Mouse (Mus musculus): Measurements from ENCODE around the gene Paqr4.
A peak's percentile ranks its signal among the peaks of the same experiment; 100 is the strongest.

The Paqr4 gene

DNA sequence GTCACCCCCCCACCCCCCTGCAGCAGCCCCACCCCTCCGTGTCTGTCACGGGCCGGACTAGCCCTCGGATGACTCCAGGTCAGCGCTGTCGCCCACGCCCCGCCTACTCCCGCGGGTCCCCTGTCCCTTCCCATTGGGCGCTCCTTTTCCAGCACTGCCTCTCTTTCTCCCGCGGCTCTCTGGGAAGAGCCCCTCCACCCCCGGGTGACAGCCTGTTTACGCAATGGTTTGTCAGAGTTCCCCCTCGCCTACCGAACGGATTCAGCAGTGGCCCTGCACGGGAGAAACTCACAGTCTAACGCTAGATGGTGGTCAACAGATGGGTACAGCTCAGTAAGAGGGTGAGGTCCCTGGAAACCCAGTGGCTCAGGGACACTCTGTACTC is 13.9 kb downstream of the Paqr4 start:
- DNase-seq (ENCODE audit: low read depth, low spot score) = peak; percentile 43

DNA sequence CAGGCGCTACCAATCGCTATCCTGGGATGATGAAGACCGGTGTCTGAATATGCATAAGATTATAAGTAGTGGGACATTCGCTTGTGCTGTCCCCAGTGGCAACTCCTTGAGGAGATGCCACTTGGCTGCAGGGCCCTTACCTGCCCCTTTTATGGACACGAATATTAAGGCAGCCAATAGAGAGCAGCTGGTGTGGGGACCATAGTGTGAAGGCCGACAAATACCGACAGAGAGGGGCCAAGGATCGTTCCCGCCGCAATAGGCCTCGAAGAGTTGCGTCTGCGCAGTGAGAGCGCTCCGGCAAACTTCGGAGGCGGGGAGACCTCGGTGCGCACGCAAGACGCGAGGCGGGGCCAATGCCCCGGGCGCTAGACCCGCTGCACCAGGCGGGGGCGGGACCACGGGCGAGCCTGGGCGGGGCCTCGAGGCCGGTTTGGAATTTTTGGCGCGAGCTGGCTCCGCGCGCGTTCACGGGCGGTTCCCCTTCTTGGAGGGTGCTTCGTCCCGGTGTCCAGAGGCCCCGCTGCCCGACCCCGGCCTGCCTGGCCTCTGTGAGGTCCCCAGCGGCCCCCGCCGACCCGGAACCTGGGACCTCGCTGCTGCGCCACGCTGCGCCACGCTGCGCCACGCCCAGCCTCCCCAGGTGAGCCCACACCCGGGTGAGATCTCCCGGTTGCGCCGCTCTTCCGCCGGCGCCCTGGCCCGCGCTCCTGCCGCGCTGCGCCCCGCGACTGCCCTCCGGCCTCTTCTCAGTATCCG is 14.5 kb downstream of the Paqr4 start, which contains the start of gene Pkmyt1:
Gene Pkmyt1, plus strand, starts transcription at position 338 of the 759 bp plus-strand sequence.
- peak; percentile 77 for DNase-seq (ENCODE audit: low read depth, low spot score)

DNA sequence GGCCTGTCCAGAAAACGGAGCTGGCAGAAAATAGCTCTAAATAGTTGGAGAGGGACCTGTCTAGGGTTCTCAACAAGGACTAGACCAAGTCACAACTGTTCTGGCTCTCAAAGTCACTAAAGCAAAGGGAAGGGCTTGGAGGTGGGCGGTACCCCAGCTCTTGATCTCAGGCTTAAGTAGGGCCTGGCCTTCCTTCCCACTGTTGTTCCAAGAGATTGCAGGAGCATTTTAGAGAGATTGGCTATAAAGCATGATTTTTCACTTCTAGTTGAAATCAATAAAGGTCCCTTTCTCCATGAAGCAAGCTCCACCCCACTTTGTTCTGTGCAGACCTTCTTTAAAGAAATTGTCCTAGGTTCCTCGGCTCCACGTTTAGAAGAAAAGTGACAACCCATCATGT is 15.2 kb downstream of the Paqr4 start:
- DNase-seq (ENCODE audit: low read depth, low spot score) = no peak

DNA sequence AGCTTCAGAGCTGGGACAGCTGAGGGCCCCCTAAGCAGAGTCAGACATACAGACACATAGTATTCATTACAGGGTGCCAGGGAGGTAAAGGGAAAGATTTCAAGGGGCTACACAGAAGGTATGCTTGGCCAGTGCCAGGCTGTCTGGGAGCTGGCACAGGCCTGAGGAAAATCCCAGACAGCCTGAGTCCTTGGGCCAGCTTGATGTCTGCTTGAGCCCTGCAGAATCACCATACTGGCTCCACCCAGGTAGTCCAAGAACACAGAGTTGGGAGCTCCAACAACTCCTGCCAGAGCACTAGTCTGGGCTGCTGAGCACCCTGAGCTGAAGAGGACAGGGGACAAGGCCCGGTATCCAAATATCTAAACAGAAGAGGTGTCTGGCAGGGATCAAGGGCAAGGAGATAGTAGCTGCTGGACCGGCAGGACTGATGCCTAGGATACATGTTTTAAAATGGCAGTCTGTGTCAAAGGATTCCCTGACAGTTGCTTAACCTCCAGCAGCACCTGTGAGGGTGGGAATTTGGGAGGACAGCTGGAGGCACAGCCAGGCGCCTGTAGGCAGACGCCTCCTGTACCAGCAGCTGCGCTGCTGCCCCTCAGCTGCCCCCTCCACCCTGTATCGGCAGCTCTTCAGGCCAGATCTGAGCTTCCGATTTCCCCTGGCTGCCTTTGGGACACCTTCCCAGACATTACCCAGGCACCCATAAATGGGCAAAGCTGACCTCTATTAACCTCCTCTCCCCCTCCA is 18.1 kb downstream of the Paqr4 start, which contains the start of gene 1520401A03Rik:
Gene 1520401A03Rik, minus strand, starts transcription at position 408 of the 750 bp plus-strand sequence.
- DNase-seq (ENCODE audit: low read depth, low spot score) = no peak

DNA sequence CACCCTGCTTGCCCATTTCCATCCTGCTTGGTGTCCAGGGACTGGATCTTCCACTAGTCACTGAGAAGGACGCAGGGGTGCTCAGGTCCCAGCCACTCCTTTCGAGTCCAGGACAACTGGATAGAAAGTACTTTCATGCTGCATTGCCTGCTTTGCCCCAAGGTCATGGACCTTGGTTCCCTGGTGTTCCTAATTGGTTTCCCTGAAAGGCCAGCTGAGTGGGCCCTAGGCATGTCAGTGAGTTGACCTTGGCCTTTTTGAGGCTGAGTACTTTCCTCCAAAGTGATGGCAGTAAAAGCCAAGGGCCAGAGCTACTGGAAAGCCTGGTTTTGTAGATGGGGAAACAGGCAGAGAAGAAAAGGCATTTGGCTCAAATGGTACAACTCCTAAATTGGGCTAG is 18.8 kb downstream of the Paqr4 start:
- no peak for DNase-seq (ENCODE audit: low read depth, low spot score)

DNA sequence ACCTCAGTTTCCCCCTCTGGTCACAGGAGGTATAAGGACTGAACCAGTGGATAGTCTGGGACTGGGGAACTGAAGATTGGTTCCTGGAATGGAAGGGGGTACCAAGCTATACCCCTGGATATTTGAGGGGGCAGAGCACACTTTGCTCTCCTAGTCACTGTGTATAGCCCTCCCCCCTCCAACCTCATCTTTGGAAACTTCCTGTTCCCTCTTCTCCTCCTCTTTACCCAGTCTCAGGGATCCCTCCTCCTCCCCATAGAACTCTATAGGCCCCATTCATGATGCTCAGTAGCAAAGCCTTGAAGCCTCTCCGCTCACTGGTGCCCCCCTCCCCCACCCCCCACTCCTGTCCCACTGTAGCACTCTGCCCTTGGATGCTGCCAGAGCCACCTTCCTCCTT is 21.2 kb downstream of the Paqr4 start:
- no peak for DNase-seq (ENCODE audit: low read depth, low spot score)

DNA sequence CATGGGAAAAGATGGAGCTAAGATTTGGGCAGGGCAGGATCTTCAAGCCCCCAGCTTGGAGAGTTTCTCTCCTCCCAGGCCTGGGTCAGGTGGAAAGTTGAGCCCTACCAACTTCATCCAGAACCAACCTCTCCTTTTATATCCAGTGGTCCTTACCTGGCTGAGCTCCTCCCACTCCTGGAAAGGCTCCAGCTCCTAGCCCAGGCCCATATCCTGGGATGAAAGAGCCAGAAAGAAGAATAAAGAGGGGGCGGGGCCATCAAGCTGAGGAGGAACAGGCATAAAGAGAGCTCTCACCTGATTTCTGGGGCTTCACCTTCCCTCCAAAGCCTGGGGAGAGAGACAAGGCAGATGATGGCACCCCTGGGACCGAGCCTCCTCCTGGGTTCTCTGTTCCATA is 23.7 kb downstream of the Paqr4 start:
- DNase-seq (ENCODE audit: low read depth, low spot score) = no peak

DNA sequence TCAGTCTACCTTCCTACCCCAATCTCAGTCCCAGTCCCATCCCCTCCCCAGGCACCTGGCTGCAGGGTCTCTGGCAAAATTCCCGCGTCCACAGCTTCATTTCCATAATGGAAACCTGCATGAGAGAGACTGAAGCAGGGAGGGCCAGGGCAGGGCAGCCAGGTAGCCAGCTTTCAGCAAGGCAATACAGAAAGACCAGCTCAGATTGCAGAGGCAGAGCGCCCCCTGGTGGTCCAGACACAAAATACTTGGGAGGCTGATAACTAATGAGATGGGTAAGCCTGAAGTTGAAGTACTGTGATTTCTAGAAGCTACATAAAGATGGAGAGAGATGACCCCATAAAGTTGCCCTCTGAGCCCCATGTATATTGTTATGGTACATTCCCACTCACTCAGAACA is 34.5 kb downstream of the Paqr4 start:
- DNase-seq (ENCODE audit: low read depth, low spot score) = no peak

DNA sequence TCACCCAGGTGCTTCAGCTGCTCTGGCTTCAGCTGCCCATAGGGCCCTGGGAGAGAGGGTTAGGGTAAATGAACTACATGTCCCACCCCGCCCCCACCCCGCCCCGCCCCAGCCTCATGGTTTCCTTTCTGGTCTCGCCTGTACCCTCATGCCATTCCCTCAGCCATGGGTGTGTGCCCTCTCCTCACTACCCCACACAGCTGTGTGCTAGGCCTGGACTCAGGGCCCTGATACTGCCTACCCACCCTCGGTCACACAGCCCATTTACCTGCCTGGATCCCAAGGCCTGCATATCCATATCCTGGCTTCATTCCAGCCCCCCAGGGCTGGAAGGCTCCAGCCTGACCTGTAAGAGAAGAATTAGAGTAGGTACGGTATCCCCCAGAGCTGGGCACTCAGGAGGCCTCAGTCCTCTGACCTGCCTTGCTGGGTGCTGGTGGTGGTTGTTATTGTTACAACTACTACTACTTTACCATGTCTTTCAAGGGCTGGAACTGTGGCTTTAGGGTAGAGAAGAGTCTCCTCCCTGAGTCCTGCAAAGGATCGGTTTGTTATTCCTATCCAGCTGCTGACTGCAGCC is 35.1 kb downstream of the Paqr4 start:
- no peak for DNase-seq (ENCODE audit: low read depth, low spot score)

DNA sequence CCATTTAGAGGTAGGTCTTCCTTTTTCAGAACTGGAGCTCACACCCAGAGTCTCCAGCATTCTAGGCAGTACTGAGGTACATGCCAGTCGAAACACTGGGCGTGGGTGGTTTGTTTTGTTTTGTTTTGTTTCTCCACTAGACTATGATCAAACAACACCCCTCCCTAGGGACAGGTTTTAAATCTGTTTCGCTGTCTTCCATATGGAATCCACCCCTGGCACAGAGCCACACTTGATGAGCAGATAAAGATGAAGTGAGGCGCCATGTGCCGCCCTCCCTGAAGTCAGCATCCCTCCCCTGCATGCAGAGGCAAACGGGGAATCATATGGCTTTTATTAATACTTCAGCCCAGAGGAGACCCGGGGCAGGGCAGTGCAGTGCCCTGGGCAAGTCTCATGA is 35.9 kb downstream of the Paqr4 start:
- peak; percentile 24 for DNase-seq (ENCODE audit: low read depth, low spot score)

DNA sequence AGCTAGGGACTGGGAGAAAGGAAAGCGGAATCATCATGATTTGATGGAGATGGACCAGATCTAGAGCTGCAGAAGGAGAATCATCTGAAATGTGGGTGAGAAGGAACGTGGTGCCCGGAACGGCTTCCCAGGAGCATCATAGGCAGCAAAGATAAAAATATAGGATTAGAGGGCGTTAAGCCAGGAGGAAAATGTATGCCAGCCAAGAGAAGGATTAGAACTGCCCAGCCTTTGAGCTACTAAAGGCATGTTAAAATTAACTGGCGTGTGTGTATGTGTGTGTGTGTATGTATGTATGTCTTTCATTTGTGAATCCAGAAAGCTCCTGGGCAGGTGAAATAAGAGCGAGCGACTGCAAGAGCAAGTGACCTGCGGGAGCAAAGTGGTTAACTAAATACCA is 37.4 kb downstream of the Paqr4 start:
- peak; percentile 16 for DNase-seq (ENCODE audit: low read depth, low spot score)

DNA sequence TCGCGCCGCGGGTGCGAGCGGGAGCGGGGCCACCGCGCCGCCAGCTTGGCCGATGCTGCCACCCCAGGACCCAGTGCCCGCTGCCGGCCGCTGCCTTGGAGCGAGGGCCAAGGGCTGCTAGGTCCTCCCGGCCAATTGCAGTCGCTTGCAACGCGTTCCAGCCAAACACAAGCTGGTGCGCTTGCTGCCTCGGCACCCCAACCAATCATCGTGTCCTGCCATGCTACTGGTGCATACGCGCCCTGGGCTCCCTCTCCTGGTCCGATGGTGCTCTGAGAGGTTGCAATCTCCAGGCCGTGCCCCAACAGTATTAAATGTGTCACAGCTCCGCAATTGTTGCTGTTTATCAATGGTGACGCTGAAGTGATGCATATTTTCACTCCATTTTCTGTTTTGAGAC is 40.6 kb downstream of the Paqr4 start:
- peak; percentile 76 for DNase-seq (ENCODE audit: low read depth, low spot score)

DNA sequence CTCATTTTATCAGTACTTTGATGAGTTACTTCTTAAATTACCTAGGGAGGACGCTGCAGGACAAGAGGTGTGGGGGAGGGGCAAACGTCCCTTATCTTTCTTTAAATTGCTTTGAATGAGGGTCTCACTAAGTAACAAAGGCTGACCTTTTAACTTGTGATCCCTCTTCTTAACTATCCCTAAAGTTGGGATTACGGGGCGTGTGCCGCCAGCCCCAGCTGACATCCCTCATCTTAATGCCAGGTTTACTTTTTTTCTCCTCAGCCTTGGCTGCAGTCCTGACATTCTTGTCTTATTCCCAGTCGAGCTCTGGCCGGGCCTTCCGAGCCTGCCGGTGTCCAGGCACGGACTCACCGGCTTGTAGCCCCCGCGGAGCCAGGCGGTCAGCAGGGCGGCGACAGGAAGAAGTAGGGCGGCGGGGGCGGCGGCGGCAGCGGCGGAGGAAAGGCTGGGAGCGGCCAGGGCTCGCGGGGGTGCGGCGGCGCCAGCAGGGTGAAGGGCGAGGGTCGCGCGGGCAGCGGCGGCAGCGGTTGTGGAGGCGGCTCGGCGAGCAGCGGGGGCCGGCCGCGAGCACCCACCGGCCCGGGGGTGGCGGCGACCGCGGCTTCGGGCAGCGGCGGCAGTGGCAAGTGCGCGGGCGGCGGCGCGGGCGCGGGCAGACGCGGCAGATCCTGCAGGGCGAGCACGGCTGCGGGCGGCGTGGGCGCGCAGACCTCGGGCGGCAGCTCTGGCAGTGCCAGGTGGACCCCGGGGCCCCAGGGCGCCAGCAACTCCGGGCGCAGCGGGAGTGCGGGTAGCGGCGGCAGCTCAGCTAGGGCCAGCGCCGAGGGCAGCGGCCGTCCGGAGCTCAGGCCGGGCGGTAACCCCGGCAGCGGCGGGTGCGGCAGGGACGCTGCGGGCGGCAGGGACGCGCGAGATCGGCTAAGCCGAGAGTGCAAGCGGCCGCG is 41.3 kb downstream of the Paqr4 start:
- no peak for DNase-seq (ENCODE audit: low read depth, low spot score)

DNA sequence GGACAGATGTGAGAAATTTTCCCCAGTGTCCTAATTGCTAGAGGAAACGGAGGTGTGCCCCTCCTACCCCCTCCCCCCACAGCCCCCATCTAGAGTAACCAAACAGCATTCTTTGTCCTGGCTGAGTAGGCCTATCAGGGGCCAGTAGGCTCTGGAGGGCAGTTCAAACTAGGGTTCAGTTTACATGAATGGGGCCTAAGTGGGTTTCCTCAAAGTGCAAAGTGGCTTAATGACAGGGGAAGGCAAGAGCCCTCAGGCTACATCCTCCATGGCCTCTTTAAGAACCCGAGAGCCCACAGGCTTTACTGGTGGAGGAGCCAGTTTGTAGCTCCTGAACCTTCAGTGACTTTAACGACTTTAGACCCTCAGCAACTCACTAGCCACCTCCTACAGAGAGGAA is 44.9 kb downstream of the Paqr4 start:
- no peak for DNase-seq (ENCODE audit: low read depth, low spot score)

DNA sequence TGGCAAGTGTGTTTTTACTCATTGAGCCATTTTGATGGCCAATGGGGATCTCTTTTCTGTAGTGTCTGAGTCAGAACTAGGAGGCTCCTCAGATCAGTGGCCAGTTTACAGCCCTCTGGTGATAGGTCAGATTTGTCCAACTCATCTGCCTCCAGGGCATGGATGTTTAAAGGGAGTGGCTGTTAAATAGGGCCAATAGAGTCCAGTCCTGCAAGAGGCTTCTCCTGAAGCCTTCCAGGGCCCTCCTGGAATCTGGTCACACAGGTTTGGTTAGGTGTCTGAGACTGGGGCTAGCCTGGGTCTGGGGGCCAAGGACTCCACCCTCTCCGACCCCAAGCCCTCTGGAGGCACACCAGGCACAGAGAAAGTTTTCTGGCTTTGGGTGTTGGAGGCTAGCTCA is 46.2 kb downstream of the Paqr4 start:
- no peak for DNase-seq (ENCODE audit: low read depth, low spot score)
